Mouse (Mus musculus) myocyte (in vitro differentiated cells): ENCODE measurements around the gene Spi1.

Experiments used
- CEBPB ChIP-seq: IDR thresholded peaks from 2 replicates; pipeline ENCODE4 v1.6.1; 2011; ENCODE audit warnings: mild to moderate bottlenecking, moderate library complexity; ENCODE audit not compliant: poor library complexity, insufficient read depth, severe bottlenecking
- E2F4 ChIP-seq: IDR thresholded peaks from one replicate; pipeline ENCODE4 v1.6.1; 2011; ENCODE audit warnings: mild to moderate bottlenecking, control low read depth, moderate library complexity; ENCODE audit not compliant: insufficient read depth
- MAX ChIP-seq: IDR thresholded peaks from one replicate; pipeline ENCODE4 v1.6.1; 2011; ENCODE audit warnings: low read depth, mild to moderate bottlenecking, control low read depth
- MYOG ChIP-seq, 3 experiments: IDR thresholded peaks; one replicate each; pipeline ENCODE4 v1.6.1; 2011; ENCODE audit warnings: control low read depth in 2 of 3, low read depth in 2 of 3, mild to moderate bottlenecking in 2 of 3; ENCODE audit not compliant: insufficient read length in 2 of 3, control insufficient read depth in 1 of 3, insufficient read depth in 1 of 3
- POLR2A ChIP-seq: IDR thresholded peaks from one replicate; pipeline ENCODE4 v1.6.1; 2011; ENCODE audit warnings: low read depth, mild to moderate bottlenecking, control low read depth, moderate library complexity; ENCODE audit not compliant: insufficient read length
- REST ChIP-seq: IDR thresholded peaks from one replicate; pipeline ENCODE4 v1.6.1; 2011; ENCODE audit warnings: mild to moderate bottlenecking, control low read depth, moderate library complexity; ENCODE audit not compliant: insufficient read depth, insufficient read length
- USF1 ChIP-seq: IDR thresholded peaks from one replicate; pipeline ENCODE4 v1.6.1; 2011; ENCODE audit warnings: low read depth, mild to moderate bottlenecking, control low read depth, moderate library complexity

DNA sequence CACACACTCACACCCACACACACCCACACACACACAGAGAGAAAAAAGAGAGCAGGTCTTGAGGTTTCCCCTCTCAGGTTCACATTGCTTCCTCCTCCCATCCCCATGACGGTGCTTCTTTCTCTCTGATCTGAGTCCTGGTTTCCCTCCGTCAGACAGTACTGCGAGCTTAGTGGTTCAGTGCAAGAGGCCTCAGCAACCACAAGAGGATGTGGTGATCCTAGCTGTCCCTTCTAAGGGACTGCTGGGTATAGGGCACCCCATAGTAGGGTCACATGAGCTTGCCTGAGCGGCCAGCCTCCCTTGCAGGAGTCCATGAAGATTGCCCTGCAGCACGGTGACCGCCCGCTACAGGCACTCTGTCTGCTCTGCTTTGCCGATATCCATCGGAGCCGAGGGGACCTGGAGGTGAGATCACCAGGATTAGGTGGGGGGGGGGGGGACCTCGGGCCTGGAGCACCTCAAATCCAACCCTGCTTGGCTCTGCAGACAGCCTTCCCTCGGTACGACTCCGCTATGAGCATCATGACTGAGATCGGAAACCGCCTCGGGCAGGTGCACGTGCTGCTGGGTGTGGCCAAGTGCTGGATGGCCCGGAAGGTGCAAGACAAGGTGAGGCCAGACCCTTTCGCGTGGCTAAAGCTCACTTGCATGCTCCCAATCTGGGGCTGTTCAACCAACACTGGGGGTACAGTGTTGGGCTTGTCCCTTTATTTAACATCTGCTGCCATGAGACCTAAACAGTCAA is 39.4 kb upstream of the Spi1 start:
- TF ChIP-seq POLR2A (peak; percentile 12), E2F4 (no peak), MYOG (IDR thresholded peaks at IDR 0.05; ENCODE audit: control insufficient read depth in 1 of 3, insufficient read depth in 1 of 3, insufficient read length in 2 of 3, low read depth in 2 of 3) (no peak), MAX (no peak), CEBPB (no peak), REST (no peak), USF1 (no peak)
